Mouse (Mus musculus): ENCODE measurements at regions not wholly inside any gene's neighbourhood (a gene's known extent, or its start where the extent isn't known, plus 50 kb on each side); places are given as distances from the start of the nearest gene placed in this dataset.

DNA sequence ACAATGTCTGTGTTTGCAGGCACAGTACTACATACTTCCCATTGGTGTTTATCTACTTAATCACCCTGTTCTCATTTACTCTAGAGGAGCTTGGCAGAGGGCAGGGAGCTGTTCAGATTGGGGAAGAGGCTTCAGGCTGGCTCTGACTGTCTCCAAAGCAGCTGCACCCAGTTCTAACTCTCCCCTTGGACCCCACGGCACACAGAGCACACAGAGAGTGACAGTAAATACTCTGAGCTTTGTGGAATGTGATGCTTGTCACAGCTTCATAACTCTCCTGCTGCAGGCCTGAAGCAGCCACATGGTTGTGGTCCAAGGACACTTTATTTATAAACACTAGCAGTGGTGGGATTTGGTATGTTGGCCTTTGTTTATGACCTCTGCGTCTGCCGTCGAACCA lies 85.4 kb upstream of the Stx16 start:
- Histone ChIP-seq H3K4me3 (replicated peaks; ENCODE audit: low read depth, low read length) (no peak overlapping the region), H3K4me1 (ENCODE audit: control insufficient read depth, insufficient read depth, low read length) (peaks cover 7% of the 10 kb centered on the region; the same call in 1 of the 2 replicates), H3K4me2 (ENCODE audit: low read length) (no peak overlapping the region), H3K9me3 (ENCODE audit: control insufficient read depth, low read length) (no peaks in the 10 kb centered on the region), H3K9ac (replicated peaks; ENCODE audit: low read length) (no peak overlapping the region), H3K27ac (replicated peaks; ENCODE audit: low read depth, low read length) (no peak overlapping the region), H3K27me3 (ENCODE audit: control insufficient read depth, insufficient read depth, low read length) (no peaks in the 10 kb centered on the region), H3K36me3 (ENCODE audit: control insufficient read depth, insufficient read depth, low read length) (no peaks in the 10 kb centered on the region)
- WGBS: 97% methylated on average over 4 of the region's 4 CpGs
- ATAC-seq (ENCODE audit: low FRiP score, low TSS enrichment) (no peak), DNase-seq (no peak)

- 82% methylated on average over 15 of the region's 15 CpGs for WGBS
- Histone ChIP-seq H3K27ac (replicated peaks; ENCODE audit: low read depth, low read length) (no peak overlapping the region), H3K4me1 (ENCODE audit: control insufficient read depth, insufficient read depth, low read length) (peaks cover 7% of the 10 kb centered on the region; the same call in 1 of the 2 replicates), H3K9me3 (ENCODE audit: control insufficient read depth, low read length) (no peaks in the 10 kb centered on the region), H3K4me2 (ENCODE audit: low read length) (no peak overlapping the region), H3K4me3 (replicated peaks; ENCODE audit: low read depth, low read length) (no peak overlapping the region), H3K27me3 (ENCODE audit: control insufficient read depth, insufficient read depth, low read length) (no peaks in the 10 kb centered on the region), H3K36me3 (ENCODE audit: control insufficient read depth, insufficient read depth, low read length) (no peaks in the 10 kb centered on the region), H3K9ac (replicated peaks; ENCODE audit: low read length) (no peak overlapping the region)
- DNase-seq (peak; percentile 36), ATAC-seq (ENCODE audit: low FRiP score, low TSS enrichment) (no peak)
These were observed 84.7 kb upstream of the Stx16 start for GRCm38 (mm10) chr2:173991447-173991846.

DNA sequence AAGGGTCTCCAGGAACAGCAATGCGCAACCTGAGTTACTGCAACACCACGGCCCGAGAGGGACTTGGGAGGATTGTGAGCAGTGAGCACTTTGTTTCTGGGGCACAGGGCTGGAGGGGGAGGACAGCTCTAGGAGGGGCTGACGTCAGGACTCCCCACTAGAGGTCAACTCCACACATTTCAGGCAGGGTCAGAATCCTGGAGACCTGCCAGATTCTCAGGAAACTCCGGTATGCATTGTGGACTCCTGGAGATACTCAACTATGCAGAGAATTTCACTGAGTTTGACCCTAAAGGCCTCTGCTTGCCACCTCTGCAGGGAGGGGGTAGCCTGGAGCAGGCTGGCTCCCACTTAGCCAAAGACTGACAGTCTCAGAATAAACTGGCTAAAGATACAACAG lies 84.1 kb upstream of the Stx16 start:
- Histone ChIP-seq H3K9ac (replicated peaks; ENCODE audit: low read length) (no peak overlapping the region), H3K36me3 (ENCODE audit: control insufficient read depth, insufficient read depth, low read length) (no peaks in the 10 kb centered on the region), H3K4me3 (replicated peaks; ENCODE audit: low read depth, low read length) (no peak overlapping the region), H3K27me3 (ENCODE audit: control insufficient read depth, insufficient read depth, low read length) (no peaks in the 10 kb centered on the region), H3K27ac (replicated peaks; ENCODE audit: low read depth, low read length) (no peak overlapping the region), H3K4me1 (ENCODE audit: control insufficient read depth, insufficient read depth, low read length) (peaks cover 7% of the 10 kb centered on the region; the same call in 1 of the 2 replicates), H3K9me3 (ENCODE audit: control insufficient read depth, low read length) (no peaks in the 10 kb centered on the region), H3K4me2 (ENCODE audit: low read length) (no peak overlapping the region)
- ATAC-seq (ENCODE audit: low FRiP score, low TSS enrichment) (no peak), DNase-seq (peak; percentile 35)
- WGBS: 49% methylated on average over 5 of the region's 5 CpGs

DNA sequence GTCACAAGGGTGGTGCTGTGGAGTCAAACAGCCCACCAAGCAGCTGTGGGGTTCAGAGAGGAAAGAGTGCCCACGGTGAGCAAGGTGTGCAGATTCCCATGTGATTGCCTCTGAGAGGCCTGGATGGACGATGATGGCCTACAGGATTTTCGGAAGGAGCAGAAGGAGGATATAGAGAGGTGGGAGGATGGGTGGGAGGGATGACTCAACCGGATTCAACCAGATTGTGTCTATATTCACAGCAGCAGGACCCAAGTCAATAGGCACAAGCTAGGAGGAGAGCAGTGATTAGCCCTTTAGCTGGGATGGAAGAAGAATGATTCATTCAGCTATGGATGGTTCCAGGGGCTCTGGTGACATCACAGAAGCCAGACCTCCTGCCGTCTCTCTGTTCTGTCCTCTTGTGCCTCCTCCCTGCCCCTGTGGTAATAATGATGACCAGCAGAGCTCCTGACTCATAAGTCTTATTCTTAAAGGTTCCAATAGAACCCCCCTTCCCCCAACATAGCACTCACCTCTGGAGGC lies 82.6 kb upstream of the Stx16 start:
- Histone ChIP-seq H3K9ac (replicated peaks; ENCODE audit: low read length) (no peak overlapping the region), H3K4me2 (ENCODE audit: low read length) (no peak overlapping the region), H3K27me3 (ENCODE audit: control insufficient read depth, insufficient read depth, low read length) (no peaks in the 10 kb centered on the region), H3K4me1 (ENCODE audit: control insufficient read depth, insufficient read depth, low read length) (peaks cover 7% of the 10 kb centered on the region; the same call in 1 of the 2 replicates), H3K27ac (replicated peaks; ENCODE audit: low read depth, low read length) (no peak overlapping the region), H3K9me3 (ENCODE audit: control insufficient read depth, low read length) (no peaks in the 10 kb centered on the region), H3K36me3 (ENCODE audit: control insufficient read depth, insufficient read depth, low read length) (no peaks in the 10 kb centered on the region), H3K4me3 (replicated peaks; ENCODE audit: low read depth, low read length) (no peak overlapping the region)
- 89% methylated on average over 5 of the region's 5 CpGs for WGBS
- no peak for DNase-seq
- ATAC-seq (ENCODE audit: low FRiP score, low TSS enrichment): no peak; the same call in 1 of the 2 replicates

DNA sequence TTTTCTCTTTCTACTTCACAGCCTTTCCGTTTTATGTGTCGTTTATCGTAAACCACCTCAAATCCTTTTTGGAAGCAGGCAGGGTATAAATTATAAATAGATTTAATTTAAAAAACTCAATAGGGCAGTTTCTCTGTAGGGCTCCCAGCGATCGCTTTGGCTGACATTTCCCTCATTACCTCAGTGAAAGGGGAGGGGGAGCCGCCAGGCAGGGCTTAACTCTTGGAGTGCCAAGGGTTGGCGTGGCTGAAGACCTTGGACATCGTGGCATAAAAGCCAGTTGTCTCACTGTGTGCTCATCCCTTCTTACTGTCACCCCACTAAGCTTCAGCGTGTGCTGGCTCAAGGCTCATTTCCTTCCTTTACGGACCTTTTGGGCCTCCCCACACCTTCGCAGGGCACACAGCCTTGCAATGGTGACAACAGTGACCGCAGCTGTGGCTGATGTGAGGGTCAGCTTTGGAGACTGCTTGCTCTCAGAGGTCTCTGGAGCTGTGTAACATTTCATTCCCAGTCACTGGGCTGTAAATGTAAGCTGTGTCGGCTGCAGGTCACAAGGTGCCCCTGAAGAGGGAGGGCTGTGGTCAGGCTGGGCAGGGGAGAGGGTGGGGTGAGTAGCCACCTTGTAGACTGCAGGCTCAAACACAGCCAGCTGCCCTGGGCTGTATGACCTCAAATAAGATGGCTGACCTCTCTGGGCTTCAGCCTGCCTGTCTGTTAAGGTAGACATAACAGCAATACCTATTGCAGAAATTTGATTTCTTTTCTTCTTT lies 81.6 kb upstream of the Stx16 start:
- Histone ChIP-seq H3K4me2 (ENCODE audit: low read length) (0 out of 2 replicates have a peak overlapping the region, but pooled peaks have one; percentile 10), H3K27me3 (ENCODE audit: control insufficient read depth, insufficient read depth, low read length) (no peaks in the 10 kb centered on the region), H3K4me3 (replicated peaks; ENCODE audit: low read depth, low read length) (no peak overlapping the region), H3K9ac (replicated peaks; ENCODE audit: low read length) (no peak overlapping the region), H3K9me3 (ENCODE audit: control insufficient read depth, low read length) (no peaks in the 10 kb centered on the region), H3K4me1 (ENCODE audit: control insufficient read depth, insufficient read depth, low read length) (peaks cover 7% of the 10 kb centered on the region; the same call in 1 of the 2 replicates), H3K27ac (replicated peaks; ENCODE audit: low read depth, low read length) (no peak overlapping the region), H3K36me3 (ENCODE audit: control insufficient read depth, insufficient read depth, low read length) (no peaks in the 10 kb centered on the region)
- no peak for ATAC-seq (ENCODE audit: low FRiP score, low TSS enrichment)
- 41% methylated on average over 13 of the region's 13 CpGs for WGBS
- peak; percentile 64 for DNase-seq

- Histone ChIP-seq H3K36me3 (ENCODE audit: control insufficient read depth, insufficient read depth, low read length) (no peaks in the 10 kb centered on the region), H3K27me3 (ENCODE audit: control insufficient read depth, insufficient read depth, low read length) (no peaks in the 10 kb centered on the region), H3K27ac (replicated peaks; ENCODE audit: low read depth, low read length) (no peak overlapping the region), H3K9me3 (ENCODE audit: control insufficient read depth, low read length) (peaks cover 3% of the 10 kb centered on the region; the same call in 1 of the 2 replicates), H3K4me3 (replicated peaks; ENCODE audit: low read depth, low read length) (no peak overlapping the region), H3K9ac (replicated peaks; ENCODE audit: low read length) (no peak overlapping the region), H3K4me1 (ENCODE audit: control insufficient read depth, insufficient read depth, low read length) (peaks cover 7% of the 10 kb centered on the region), H3K4me2 (ENCODE audit: low read length) (no peak overlapping the region)
- 92% methylated on average over 8 of the region's 8 CpGs for WGBS
- no peak for ATAC-seq (ENCODE audit: low FRiP score, low TSS enrichment)
- DNase-seq: no peak
These were observed 71.4 kb upstream of the Stx16 start for GRCm38 (mm10) chr2:174004666-174005065.

DNA sequence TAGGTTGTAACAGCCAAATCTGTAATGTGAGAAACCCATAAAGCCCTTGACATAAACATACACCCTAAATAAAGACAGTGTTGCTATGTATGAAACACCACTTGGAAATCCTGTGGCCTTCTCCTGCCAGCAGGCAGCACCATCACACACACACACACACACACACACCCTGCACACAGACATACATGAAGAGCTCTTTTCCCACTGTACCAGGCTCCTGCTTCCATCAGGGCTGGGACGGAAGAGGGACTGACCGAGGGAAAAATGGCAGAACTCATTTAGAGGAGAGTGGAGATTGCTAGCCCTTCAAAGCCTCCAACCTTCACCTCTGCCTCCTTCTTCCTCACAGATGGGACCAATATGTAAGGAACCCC lies 68.1 kb upstream of the Stx16 start:
- 61% methylated on average over 2 of the region's 2 CpGs for WGBS
- Histone ChIP-seq H3K4me1 (ENCODE audit: control insufficient read depth, insufficient read depth, low read length) (peaks cover 7% of the 10 kb centered on the region), H3K4me3 (replicated peaks; ENCODE audit: low read depth, low read length) (no peak overlapping the region), H3K27me3 (ENCODE audit: control insufficient read depth, insufficient read depth, low read length) (no peaks in the 10 kb centered on the region), H3K36me3 (ENCODE audit: control insufficient read depth, insufficient read depth, low read length) (no peaks in the 10 kb centered on the region), H3K27ac (replicated peaks; ENCODE audit: low read depth, low read length) (0 out of 2 replicates have a peak overlapping the region, but pooled peaks have one; percentile 52), H3K9me3 (ENCODE audit: control insufficient read depth, low read length) (peaks cover 3% of the 10 kb centered on the region; the same call in 1 of the 2 replicates), H3K9ac (replicated peaks; ENCODE audit: low read length) (no peak overlapping the region), H3K4me2 (ENCODE audit: low read length) (no peak overlapping the region)
- DNase-seq (no peak), ATAC-seq (ENCODE audit: low FRiP score, low TSS enrichment) (no peak)

DNA sequence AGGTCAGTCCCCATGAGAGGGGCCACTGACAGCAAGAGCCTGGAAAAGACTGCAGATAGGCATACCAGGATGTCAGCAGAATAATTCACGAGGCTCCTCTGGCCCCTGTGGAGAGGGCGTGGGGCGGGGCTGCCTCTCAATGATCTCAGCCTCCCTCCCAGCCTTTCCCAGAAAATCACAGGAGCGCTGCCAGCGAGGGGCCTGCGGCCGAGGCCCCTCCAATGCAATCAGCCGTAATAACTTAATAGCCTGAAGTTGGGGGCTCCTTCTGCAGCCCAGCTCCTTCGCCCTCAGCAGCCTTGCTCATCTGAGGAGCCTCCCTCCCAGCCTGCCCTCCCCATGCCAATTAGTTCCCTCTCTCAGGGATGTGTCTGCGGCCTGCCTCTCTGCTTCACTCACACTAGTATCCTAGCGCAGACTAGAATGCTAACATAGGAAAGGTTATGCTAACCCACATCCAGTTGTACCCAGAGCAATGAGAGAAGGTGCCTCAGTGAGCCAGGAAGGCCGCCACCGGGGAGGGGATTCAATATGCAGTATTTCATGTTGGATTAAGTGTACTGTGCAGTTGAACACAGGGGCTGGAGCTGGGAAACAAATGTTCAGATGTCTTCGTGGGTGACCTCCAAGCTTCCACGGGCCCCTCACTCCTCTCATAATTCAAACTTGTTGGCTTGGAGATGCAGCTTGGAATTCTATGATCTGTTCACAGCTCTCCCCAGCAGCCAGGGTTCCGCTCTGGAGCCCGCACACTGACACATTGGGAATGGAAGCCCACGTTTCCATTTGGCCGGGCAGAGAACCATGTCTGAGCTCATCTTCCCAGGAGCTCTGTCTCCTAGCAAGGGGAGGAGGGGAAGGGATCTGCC lies 67.5 kb upstream of the Stx16 start:
- 20% methylated on average over 19 of the region's 19 CpGs for WGBS
- H3K27ac ChIP-seq (replicated peaks; ENCODE audit: low read depth, low read length): peak overlapping the region; percentile 52; the same call in 1 of the 2 replicates

More for the DNA sequence above, 67.5 kb upstream of the Stx16 start:
- Histone ChIP-seq H3K4me3 (replicated peaks; ENCODE audit: low read depth, low read length) (no peak overlapping the region), H3K27me3 (ENCODE audit: control insufficient read depth, insufficient read depth, low read length) (no peaks in the 10 kb centered on the region), H3K4me2 (ENCODE audit: low read length) (no peak overlapping the region), H3K36me3 (ENCODE audit: control insufficient read depth, insufficient read depth, low read length) (no peaks in the 10 kb centered on the region), H3K9ac (replicated peaks; ENCODE audit: low read length) (no peak overlapping the region), H3K9me3 (ENCODE audit: control insufficient read depth, low read length) (peaks cover 3% of the 10 kb centered on the region; the same call in 1 of the 2 replicates), H3K4me1 (ENCODE audit: control insufficient read depth, insufficient read depth, low read length) (peaks cover 7% of the 10 kb centered on the region)
- ATAC-seq (ENCODE audit: low FRiP score, low TSS enrichment) (peak; percentile 62; the same call in 1 of the 2 replicates), DNase-seq (peak; percentile 48)
